Mouse (Mus musculus) E14TG2a.4 (cell line): ENCODE measurements around the gene Mrpl49.

Source experiments
- CTCF ChIP-seq: conservative IDR thresholded peaks from 2 replicates; pipeline ENCODE4 v1.5.1; 2014; ENCODE audit warnings: low read length
- NANOG ChIP-seq: IDR thresholded peaks from 2 replicates; pipeline ENCODE4 v1.6.1; 2014; ENCODE audit warnings: borderline replicate concordance, low read length, mixed read lengths
- POU5F1 ChIP-seq: IDR thresholded peaks from 2 replicates; pipeline ENCODE4 v1.6.1; 2014; ENCODE audit warnings: low read length, borderline replicate concordance

DNA sequence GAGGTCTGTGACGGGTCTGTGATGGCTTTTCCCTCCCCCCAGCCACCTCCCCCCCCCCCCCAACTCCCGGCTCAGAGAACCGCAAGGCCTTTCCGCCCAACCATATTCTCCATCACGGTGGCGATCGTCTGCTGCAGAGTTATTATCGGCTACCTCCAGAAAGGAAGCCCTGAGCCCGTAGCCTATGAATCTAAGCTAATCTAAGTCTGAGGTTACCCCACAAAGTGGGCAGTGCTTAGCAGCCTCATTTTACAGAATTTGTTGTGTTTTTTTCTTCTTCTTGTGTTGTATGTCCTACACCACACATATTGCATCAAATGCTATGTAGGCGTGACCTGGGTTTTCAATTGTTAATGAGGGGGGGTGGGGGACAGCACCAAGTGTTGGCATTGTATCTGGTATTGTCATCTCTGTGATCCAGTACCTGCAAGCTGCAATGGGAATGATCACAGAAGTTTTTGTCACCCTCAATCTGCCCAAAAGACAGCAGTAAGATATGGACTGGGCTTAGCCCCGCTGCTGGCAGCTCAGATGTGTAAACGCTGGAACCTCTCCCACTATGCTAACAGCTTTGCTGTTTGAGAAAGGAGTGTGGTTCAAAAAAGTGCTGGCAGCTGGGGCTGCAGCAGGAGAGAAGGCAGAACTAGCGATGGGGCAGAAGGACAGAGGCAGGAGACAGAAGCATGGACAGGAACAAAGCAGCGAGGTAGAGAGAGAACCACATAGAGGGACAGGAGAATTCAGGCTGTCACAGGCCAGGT is 26.9 kb downstream of the Mrpl49 start:
- TF ChIP-seq POU5F1 (no peak), CTCF (no peak), NANOG (no peak)
